Mouse (Mus musculus) CD4-positive, CD25-positive, alpha-beta regulatory T cell, adult 4 months (primary cell): ENCODE data around the gene Grk5. TPM values are rescaled to one million over a fixed set of nuclear protein-coding genes. Genes with fewer than 3 reads are reported as not detected.

Experiments
- ATAC-seq: one replicate; pipeline ENCODE4 v1.8.0; 2017
- polyA plus RNA-seq, 2 experiments: library from polyadenylated mRNA; unstranded; fragments of 100-300 nt; shearing (Covaris generic); gene quantifications; one replicate each; pipeline ENCODE4 v1.2.1; 2017

Gene Grk5
- polyA plus RNA-seq, 2 experiments from 2014 or later = 1.8 to 2.5 TPM

- ATAC-seq = no peak
Observed at GRCm38 (mm10) chr19:60981391-60981790, 91.8 kb downstream of the Grk5 start.

- no peak for ATAC-seq
Observed at GRCm38 (mm10) chr19:60981894-60982293, 92.3 kb downstream of the Grk5 start.

- no peak for ATAC-seq
Observed at GRCm38 (mm10) chr19:60989766-60990165, 100.2 kb downstream of the Grk5 start.

- ATAC-seq = no peak
Observed at GRCm38 (mm10) chr19:60994214-60994613, 104.7 kb downstream of the Grk5 start.

- no peak for ATAC-seq
Observed at GRCm38 (mm10) chr19:60994845-60995244, 105.3 kb downstream of the Grk5 start.

- ATAC-seq = no peak
Observed at GRCm38 (mm10) chr19:60997784-60998183, 108.2 kb downstream of the Grk5 start.

GRCm38 (mm10) chr19:60999652-61000051, 110.1 kb downstream of the Grk5 start:
- ATAC-seq = no peak

GRCm38 (mm10) chr19:61000958-61001357, 111.4 kb downstream of the Grk5 start:
- no peak for ATAC-seq

GRCm38 (mm10) chr19:61009266-61009665, 119.7 kb downstream of the Grk5 start:
- no peak for ATAC-seq

- ATAC-seq = no peak
Observed at GRCm38 (mm10) chr19:61017477-61018266, 128.1 kb downstream of the Grk5 start.

GRCm38 (mm10) chr19:61021502-61021901, 132.0 kb downstream of the Grk5 start:
- no peak for ATAC-seq

- ATAC-seq = no peak
Observed at GRCm38 (mm10) chr19:61021939-61022566, 132.5 kb downstream of the Grk5 start.

GRCm38 (mm10) chr19:61031570-61031969, 142.0 kb downstream of the Grk5 start:
- no peak for ATAC-seq

GRCm38 (mm10) chr19:61039151-61039550, 149.6 kb downstream of the Grk5 start:
- ATAC-seq = no peak

GRCm38 (mm10) chr19:61048646-61049045, 159.1 kb downstream of the Grk5 start:
- ATAC-seq = no peak

- no peak for ATAC-seq
Observed at GRCm38 (mm10) chr19:61049413-61049812, 159.9 kb downstream of the Grk5 start.

- no peak for ATAC-seq
Observed at GRCm38 (mm10) chr19:61051151-61051550, 161.6 kb downstream of the Grk5 start.

- no peak for ATAC-seq
Observed at GRCm38 (mm10) chr19:61052008-61052407, 162.5 kb downstream of the Grk5 start.

GRCm38 (mm10) chr19:61052786-61053185, 163.2 kb downstream of the Grk5 start:
- no peak for ATAC-seq

GRCm38 (mm10) chr19:61056783-61057410, 167.3 kb downstream of the Grk5 start:
- no peak for ATAC-seq

GRCm38 (mm10) chr19:61057581-61057980, 168.0 kb downstream of the Grk5 start:
- no peak for ATAC-seq

GRCm38 (mm10) chr19:61064386-61064785, 174.8 kb downstream of the Grk5 start:
- no peak for ATAC-seq

- no peak for ATAC-seq
Observed at GRCm38 (mm10) chr19:61065011-61065410, 175.5 kb downstream of the Grk5 start.

- ATAC-seq = no peak
Observed at GRCm38 (mm10) chr19:61078622-61079021, 189.1 kb downstream of the Grk5 start.
